Mouse (Mus musculus): ENCODE measurements around the gene Jund. TPM values are rescaled to one million over a fixed set of nuclear protein-coding genes. Genes with fewer than 3 reads are reported as not detected.

The Jund gene
- total RNA-seq (2021): 100 to 1,000 TPM in 1 of 2 experiments, 10 to 100 TPM in 1; 79.2 to 130 TPM
- long read RNA-seq, experiment 1, transcript Jund-201 (1 exons, 1,668 nt): major isoform, 555 of 555 reads
- long read RNA-seq, experiment 1, partial matches to known transcripts: 0 of 555 reads
- long read RNA-seq, experiment 1, other reads (novel, unspliced or antisense): 0 of 555 reads
- long read RNA-seq, experiment 2, transcript Jund-201 (1 exons, 1,668 nt): major isoform, 396 of 396 reads
- long read RNA-seq, experiment 2, partial matches to known transcripts: 0 of 396 reads
- long read RNA-seq, experiment 2, other reads (novel, unspliced or antisense): 0 of 396 reads

DNA sequence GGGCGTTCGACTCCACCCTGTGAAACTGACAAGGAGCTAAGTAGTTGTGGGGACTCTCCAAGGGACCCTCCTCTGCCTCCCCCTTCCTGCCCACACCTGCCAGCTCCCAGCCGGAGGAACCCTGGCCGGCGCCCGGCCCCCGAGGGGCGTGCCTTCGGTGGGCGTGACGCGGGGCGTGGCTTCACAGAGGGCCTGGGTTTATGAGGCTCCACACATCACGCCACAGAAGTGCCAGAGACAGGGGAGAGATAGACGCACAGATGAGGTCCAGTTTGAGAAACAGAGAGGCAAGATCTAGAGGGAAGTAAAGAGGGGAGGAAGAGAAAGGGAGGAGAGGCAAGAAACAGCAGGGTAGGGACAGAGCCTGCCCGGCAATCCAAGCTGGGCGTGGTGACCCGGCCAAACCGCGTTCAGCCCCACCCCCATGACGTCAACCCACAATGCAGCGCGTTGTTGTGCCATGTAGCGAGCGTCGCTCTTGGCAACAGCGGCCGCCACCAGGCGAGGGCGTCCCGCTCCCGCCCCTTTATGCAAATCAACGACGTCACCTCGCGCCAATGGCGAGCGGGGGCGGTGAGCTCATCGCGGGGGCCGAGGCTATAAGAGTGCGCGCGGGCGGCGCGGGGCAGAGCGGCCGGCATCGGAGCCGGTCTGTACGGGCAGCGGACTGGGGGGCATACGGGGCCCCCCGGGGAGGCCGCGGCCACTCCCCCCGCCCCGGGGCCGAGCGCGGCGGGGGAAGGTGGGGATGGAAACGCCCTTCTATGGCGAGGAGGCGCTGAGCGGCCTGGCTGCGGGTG, at the start of gene Jund:
Jund (plus strand) TSS at position 640 of the 800 bp plus-strand sequence.
- DNase-seq: peak; percentile 99

DNA sequence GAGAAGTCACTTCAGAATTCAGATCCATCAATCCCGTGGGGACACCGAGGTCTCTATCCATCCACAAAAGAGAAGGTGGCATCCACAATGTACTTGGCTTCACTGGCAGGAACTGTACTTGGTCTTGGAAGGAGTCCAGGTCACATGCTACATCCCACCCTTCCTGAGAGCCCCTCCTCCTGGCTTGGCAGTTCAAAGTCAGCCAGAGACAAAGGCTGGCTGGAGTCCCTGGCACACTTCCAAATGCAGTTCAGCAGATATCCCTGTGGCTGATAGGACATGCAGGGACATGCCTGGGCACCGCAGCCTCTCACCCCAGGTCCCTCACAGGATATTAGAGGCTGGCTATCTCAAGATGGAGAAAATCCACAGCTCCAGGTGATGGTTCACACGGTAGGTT, 49.4 kb upstream of the Jund start:
- DNase-seq: peak; percentile 67

DNA sequence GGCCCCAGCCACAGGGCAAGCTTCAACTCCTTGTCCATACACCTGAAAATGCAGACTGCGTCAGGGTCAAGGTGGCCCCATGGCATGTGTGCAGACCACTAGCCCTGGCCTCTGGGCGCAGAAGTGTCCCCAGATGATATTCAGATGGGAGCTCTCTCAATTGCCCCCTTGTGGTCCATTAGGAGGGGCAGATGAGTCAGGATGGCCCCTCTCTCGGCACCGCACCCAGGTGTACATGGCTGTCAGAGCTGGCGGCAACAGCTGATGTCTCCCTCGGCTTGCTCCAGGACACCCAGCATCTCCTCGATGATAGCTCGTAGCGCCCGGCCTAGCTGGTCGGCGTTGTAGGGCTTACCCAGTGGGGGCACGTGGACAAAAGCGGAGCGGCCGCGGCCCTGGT, 48.4 kb upstream of the Jund start:
- DNase-seq: no peak

DNA sequence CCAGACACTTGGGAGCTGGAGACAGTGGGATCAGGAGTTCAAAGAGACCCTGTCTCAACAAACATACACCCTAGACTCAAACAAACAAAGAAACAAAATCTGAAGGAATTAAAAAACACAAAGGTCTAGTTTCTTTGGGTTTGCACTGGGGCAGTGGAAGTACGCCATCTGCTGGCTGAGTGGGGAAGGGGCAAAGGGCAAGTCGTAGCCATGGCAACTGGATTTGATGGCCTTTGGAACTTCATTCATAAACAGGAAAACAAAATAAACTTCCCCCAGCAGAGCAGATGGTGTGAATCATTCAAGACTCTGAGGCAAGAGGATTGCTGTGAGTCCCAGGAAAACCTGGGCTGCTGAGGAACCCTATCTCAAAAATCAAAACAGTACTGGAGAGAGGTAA, 45.5 kb upstream of the Jund start:
- DNase-seq: peak; percentile 54

DNA sequence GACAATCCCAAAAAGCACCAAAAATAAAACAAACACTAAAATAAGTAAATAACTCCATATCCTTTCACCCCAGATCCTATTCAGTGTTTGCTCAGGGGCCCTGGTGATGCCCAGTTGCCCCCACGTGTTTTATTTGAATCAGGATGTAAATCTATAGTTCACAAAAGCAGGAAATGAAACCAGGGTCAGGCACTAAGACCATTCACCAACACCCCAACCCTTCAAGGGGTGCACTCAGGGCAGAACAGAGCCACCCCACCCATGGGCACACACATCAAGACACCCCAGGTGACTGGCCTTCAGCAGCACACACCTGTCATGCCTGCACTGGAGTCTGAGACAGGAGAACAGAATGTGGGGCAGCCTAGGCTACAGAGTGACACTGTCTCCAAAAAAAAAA, 44.6 kb upstream of the Jund start:
- no peak for DNase-seq

DNA sequence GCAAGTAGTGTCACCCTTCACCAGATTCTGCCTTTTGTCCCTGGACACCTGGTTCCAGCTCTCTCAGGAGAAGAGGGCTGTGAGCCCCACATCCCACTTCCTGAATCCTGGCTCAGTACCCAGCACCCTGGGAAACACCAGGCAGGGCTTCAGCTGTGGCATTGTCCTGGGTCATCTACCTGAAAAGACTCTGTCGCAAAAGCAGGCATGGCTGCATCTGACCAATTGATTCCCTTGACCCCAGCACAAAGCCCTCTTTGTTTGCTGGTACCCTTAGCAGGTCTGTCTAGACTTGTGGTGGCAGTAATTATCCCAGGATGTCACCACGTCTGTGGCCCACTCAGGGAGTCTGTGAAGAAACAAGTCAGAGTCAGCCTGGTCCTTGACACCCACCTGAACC, 43.3 kb upstream of the Jund start:
- no peak for DNase-seq

DNA sequence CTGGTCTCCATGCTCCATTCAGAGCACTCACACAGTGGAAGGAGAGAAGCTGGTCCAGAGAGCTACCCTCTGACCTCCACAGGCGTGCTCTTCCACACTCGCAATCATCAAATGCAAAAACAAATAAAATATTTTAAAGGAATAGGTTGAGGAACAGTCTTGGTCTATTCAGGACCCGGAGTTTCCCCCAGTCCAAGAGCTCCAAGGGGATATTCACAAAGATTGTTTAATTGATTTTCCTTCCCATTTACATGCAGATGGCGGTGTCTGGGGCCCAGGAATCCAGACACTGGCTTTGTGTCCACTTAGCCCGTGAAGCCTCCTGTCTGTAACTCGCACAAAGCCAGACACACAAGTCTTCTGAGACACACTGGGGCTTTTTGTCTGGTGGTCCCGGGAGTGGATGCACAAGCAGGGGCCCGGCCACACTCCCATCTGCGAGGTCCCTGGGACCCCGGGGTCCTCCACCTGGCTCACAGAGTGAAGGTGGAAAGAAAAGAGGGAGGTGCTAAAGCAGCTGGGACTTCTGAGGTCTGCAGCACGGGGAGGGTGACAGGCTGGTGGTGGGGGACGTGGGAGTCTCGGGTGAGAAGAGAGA, 42.5 kb upstream of the Jund start:
- no peak for DNase-seq

DNA sequence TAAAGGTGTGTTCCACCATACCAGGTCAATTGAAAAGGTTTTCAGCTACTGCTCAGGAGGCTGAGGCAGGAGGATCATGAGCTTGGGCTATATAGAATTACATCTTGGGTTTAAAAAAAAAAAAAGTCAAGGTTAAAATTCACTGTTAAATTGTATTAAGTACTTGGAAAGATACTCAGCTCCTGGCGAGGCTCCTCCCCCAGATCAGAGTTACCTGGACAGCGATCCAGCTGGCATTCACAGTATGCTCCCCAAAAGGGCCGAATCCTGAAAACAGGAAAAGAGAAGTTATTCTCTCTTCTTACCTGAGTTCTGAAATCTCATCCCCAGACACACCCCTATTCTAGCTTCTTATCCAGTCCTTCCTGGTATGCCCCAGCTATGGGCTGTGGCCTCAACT, 41.5 kb upstream of the Jund start:
- no peak for DNase-seq

DNA sequence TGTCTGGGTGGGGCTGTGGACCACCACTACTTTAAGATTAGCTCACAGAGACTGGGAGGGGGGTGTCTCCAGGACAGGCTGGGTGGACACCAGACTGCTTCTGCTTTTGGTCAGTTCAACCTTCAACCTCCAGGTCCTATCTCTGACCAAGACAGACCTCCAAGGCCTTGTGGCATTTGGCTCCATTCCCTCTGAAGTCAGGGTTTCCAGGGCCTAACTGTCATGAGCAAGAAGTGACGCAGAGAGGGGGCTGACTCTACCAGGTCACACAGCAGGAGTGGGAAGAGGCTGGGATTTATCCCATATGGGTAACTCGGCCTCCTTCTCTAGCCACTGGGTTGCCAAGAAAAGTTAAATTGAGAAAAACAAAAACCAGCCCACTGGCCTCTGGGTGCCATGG, 41.0 kb upstream of the Jund start:
- no peak for DNase-seq

DNA sequence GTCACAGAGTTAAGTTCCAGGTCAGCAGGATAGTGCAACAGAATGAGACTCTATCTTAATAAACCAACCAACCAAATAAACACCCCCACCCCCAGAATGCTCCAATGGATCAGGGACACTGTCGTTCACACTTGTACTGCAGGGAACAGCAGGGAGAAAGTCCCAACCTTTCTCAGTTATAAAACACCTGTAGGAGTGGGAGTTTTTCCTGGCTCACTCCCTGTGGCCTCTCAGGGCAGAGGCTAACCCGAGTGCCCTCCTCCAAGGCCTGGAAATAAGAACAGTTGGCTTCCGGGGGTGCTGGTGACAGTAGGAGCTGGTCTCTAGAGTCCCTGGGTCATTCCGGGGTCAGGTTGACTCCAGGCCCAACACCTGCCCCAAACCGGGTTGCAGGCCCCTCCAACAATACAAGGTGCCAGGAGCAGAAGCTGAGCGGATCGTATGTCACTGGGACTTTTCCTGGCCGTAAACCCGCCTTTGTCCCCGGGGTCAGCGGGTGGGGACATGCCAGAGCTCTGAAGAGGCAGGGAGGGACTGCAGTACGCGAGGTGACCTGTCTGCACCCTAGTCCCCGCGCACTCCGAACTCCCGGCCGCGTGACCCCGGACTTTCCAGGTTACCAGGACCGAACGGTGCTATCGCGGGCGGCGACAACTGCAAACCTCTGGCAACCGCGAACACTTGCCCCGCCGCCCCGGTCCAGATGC, 39.7 kb upstream of the Jund start:
- DNase-seq: no peak

DNA sequence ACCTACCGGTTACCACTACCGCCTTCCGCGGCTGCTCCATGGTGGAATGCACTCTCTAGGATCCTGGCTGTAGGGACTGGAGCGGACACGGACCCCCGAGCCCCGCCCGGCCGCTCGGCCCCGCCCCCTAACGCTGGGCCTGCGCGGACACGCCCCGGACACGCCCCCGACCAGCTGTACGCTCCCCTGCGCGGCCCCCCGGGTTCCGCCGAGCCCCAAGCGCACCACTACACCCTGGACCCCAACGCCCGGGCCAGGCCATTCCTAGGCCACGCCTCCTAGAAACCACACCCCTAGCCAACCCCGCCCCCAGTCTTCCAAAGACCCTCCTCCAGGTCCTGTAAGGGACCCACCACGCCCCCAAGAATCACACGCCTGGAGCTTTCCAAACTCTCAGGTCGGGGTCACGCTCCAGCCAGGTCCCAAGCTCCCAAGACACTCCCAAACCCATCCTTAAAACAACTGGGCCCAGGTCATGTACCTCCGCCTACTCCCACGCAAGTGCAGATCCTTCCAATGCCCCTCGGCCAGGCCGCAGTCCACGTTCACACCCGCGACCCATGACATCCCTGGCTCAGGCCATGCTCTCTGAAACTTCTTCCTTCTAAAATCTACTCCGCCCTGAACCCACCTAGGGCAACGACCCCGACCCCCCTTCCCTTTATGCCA, 39.0 kb upstream of the Jund start:
- peak; percentile 91 for DNase-seq

DNA sequence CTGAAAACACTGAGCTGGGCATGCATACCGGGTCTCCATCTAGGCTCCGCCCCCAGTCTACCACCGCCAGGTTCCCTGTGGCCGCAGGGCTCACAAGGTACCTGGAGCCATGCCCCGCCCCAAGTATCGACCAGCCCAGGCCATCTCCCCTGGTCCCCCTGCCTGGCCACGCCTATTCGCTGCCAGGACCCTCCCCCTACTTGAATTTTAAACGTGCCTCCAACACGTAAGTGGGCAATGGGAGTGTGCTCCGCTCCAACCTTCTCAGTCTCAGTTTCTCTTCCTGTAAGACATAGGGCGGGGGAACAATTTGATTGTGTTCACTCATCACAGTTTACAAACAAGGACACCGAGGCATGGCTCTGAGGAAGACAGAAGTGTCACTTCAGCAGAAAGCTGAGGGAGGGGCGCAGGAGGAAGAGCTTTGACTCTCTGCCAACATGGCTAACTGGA, 38.5 kb upstream of the Jund start, which contains the start of gene Pgpep1:
Pgpep1 (minus strand) TSS at position 116 of the 453 bp plus-strand sequence.
- no peak for DNase-seq

DNA sequence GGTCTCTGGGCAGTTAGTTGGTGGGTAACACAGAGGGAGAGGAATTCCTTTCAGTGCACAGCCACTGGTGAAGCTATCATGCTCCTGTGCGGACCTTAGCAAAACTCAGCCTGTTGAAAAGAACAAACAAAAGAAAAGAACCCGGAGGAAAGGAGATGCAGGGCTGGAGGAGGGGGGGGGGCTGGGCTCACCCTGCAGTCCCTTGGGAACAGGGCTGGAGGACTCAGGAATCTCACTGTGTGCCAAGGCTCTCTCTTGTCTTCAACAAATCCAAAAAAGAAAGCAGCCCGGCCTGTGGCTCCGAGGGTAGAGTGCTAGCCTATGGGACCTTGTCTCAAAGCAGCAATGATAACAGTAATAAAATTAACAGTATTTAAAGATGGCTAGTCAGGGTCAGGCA, 35.1 kb upstream of the Jund start:
- DNase-seq: no peak

DNA sequence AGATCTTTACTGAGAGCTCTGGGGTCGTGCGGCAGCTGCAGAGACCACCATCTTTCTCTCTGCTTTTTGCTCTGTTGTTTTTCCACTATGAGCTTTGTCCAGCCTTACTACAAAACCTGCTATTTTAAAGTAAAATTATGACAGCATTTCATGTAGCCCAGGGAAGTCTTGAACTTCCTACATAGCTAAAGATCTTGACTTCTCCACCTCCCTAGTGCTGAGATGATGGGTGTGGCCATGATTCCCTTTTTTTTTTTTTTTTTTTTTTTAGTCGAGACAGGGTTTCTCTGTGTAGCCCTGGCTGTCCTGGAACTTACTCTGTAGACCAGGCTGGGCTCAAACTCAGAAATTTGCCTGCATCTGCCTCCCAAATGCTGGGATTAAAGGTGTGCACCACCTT, 34.1 kb upstream of the Jund start:
- DNase-seq: no peak

DNA sequence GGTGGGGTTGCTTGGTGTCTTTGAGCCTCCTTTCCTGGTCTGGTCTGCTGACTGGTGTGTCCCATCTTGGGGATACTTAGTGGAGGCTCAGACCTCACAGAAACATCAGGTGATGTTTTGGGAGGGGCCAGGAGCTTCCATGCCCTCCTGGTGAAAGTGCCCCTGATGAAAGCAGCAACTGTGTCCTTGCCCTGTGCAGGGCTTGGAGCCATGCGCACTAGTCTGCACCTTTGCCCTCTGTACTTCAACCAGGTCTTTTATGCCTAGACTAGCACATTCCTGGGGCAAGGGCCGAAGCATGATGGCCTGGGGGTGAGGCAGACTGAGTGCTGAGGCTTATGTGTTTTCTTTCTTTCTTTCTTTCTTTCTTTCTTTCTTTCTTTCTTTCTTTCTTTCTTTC, 33.1 kb upstream of the Jund start:
- no peak for DNase-seq

DNA sequence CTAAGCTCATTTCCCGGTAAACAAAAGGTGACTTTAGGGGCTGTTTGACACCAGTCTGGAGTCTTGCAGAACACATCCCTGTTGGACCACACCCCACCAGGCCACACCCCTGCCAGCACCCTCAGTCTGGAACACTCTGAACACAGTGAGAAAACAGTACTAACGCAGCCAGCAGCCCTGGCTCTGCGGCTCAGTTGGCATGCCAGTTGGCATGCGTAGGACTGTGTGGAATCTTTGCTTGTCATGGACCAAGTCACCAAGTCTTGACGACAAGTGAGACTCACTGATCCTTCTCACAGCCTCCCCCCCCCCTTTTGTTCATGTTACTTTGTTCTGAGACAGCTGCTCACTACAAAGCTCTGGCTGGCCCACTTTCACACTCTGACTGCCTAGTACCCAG, 31.7 kb upstream of the Jund start:
- DNase-seq: peak; percentile 57

DNA sequence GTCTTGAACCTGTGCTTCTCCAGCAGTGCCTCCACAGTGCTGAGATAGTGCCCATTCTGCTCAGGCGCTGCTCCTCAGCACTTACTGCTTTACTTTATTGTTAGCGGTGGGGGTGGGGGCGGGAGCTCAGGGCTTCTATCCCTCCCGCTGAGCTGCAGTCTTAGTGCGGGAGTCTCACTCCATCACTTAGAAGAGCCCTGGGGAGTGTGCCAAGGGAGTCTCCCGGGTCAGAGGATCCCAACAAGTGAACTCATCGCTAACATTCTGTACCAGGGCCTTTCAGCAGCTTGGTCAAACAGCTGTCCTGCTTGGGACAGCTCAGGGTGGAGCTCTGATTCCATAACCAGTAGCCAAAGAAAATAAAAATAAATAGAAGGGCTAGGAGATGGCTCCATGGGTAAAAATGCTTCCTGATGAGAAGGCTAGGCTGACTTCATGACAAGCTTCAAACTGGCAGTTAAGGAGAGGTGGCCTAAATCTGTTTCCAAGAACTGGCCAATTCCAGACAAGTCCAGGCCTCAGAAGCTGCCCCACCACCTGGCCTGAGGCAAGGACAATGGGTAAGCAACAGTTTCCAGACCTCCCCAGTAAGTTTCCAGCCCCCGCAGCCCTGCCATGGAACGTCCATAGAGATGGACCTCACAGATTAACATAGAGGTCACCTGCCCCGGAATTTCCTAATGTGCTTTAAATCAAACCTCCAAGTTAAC, 27.0 kb upstream of the Jund start:
- peak; percentile 57 for DNase-seq

DNA sequence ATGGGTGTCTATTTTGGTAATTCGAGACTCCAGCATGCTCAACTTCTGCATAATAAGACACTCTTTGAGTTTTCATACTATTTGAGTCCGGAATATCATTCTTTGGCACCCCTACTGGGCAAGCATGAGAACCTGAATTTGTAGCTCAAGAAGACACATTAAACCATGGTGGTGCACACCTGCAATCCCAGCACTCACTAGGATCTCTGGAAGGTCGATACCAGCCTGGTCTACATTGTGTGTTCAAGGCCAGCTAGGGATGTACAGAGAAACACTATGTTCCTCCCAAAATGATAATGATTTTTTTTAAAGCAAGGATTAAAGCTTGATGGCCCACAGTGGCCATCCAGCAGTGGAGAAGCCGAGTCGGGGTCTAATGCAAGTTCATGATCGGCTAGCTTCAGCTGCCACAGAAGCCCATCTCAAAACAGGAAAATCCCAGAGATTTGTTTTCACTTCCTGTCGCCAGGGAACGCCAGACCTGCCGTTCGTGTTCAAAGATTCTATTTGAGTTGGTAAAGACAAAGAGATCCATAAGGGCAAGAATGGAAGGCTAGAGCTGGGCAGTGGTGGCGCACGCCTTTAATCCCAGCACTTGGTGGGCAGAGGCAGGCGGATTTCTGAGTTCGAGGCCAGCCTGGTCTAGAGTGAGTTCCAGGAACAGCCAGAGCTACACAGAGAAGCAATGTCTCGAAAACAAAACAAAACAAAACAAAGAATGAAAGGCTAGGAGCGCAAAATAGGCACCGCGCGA, 26.2 kb upstream of the Jund start:
- DNase-seq: no peak

DNA sequence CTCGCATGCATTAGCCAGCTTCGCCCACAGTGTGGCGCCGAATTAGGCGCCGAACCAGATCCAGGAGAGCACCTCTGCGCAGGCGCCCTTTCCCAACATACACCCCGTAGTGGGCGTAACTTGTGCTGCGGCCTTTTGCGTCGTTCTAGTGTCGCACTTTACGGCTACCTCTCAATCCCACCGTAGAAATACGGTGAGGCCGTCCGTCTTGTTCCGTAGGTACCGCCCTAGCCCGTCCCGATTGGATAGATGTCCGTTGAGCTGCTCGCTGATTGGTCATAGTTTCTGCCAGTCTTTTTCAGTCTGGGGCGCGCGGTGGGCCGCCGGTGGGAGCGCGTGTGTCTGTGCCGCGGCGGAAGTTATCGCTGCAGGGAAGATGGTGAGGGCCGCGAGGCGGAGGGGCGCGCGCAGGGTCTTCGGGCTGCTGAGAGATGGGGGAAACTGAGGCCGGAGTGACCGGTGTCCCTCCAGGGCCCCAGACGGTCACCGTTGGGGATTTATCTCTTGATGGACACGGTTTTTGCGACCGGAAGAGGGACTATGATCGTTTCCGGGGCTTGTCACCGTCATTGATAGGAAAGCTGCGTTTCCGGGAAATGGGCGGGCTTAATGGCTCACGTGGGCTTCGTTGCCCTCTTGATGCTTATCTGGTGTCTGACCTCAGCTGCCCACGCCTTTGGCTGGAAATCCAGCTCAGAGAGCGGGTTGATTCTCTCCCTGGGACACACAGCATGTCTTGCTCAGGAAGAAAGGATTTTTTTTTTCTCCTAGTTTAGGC, 25.5 kb upstream of the Jund start, which contains the start of gene Lsm4:
Lsm4 (plus strand) TSS at position 170 of the 778 bp plus-strand sequence.
- DNase-seq: peak; percentile 93

DNA sequence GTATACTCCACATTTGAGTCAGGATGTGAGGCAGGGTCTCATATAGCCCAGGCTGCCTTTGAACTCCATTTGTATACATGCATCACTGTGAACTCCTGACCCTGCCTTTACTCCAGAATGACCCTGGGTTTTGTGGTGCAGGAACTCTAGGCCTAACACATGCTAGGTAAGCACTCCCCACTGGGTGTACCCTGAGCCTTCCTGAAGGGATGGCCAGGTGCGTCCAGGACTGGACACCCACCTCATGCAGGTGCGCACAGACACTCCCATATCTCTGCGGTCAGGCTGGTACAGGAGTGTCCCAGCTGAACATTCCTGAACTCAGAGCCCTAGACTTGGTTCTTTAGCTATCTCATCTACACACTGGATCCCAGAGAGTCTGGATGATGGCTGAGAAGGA, 24.6 kb upstream of the Jund start:
- no peak for DNase-seq
